Mouse (Mus musculus): ENCODE measurements around the gene Eif5b. TPM values are rescaled to one million over a fixed set of nuclear protein-coding genes. Genes with fewer than 3 reads are reported as not detected.
"Not testable (repeated sequence)": the region's sequence is repeated elsewhere in the genome, so short reads cannot be mapped to it uniquely, and the experiment has no call there.

The Eif5b gene
- polyA plus RNA-seq (2016; fragmentation: Nextera tagmentation; extraction: Ambion mirVana), result 29.0 and 30.6 TPM in 2 replicates

- no peaks in the 10 kb centered on the region for H3K27me3 ChIP-seq (replicated peaks; ENCODE audit: low read depth, poor library complexity, severe bottlenecking)
- H3K9me3 ChIP-seq, result no peaks in the 10 kb centered on the region
- peaks cover 16% of the 10 kb centered on the region for H3K4me1 ChIP-seq
- DNase-seq (ENCODE audit: low spot score), result peak; percentile 96
- peak within 1 kb of the TSS; percentile 96 for H3K27ac ChIP-seq (replicated peaks)
- WGBS, result under 1% methylated on average over 50 of the region's 50 CpGs
- peaks cover 31% of the 10 kb centered on the region for H3K36me3 ChIP-seq (replicated peaks)
- H3K4me3 ChIP-seq, result peak within 1 kb of the TSS; percentile 99
Observed at GRCm38 (mm10) chr1:37997867-37998266, at the start of gene Eif5b, which contains the start of gene Txndc9. Gene Eif5b, plus strand, starts transcription at chr1:37998010. Gene Txndc9, minus strand, starts transcription at chr1:37997893.

GRCm38 (mm10) chr1:37948906-37949305, 48.9 kb upstream of the Eif5b start:
- Histone ChIP-seq H3K36me3 (replicated peaks) (no peaks in the 10 kb centered on the region), H3K27me3 (replicated peaks; ENCODE audit: low read depth, poor library complexity, severe bottlenecking) (no peaks in the 10 kb centered on the region), H3K4me1 (no peaks in the 10 kb centered on the region), H3K27ac (replicated peaks) (no peak overlapping the region), H3K9me3 (no peaks in the 10 kb centered on the region), H3K4me3 (no peak overlapping the region)
- DNase-seq (ENCODE audit: low spot score), result no peak
- WGBS, result 76% methylated on average over 2 of the region's 2 CpGs

- no peak overlapping the region for H3K27ac ChIP-seq (replicated peaks)
- DNase-seq (ENCODE audit: low spot score), result no peak
- H3K4me1 ChIP-seq, result no peaks in the 10 kb centered on the region
- H3K36me3 ChIP-seq (replicated peaks), result no peaks in the 10 kb centered on the region
- H3K27me3 ChIP-seq (replicated peaks; ENCODE audit: low read depth, poor library complexity, severe bottlenecking), result no peaks in the 10 kb centered on the region
- WGBS, result 87% methylated on average over 7 of the region's 7 CpGs
- H3K4me3 ChIP-seq, result no peak overlapping the region
- no peaks in the 10 kb centered on the region for H3K9me3 ChIP-seq
Observed at GRCm38 (mm10) chr1:37954786-37955185, 43.0 kb upstream of the Eif5b start.

GRCm38 (mm10) chr1:37955251-37955650, 42.6 kb upstream of the Eif5b start:
- no peaks in the 10 kb centered on the region for H3K27me3 ChIP-seq (replicated peaks; ENCODE audit: low read depth, poor library complexity, severe bottlenecking)
- WGBS, result 90% methylated on average over 2 of the region's 2 CpGs
- no peaks in the 10 kb centered on the region for H3K9me3 ChIP-seq
- no peak for DNase-seq (ENCODE audit: low spot score)
- H3K4me1 ChIP-seq, result no peaks in the 10 kb centered on the region
- H3K36me3 ChIP-seq (replicated peaks), result no peaks in the 10 kb centered on the region
- H3K27ac ChIP-seq (replicated peaks), result no peak overlapping the region
- H3K4me3 ChIP-seq, result no peak overlapping the region

- H3K27ac ChIP-seq (replicated peaks), result no peak overlapping the region
- no peaks in the 10 kb centered on the region for H3K9me3 ChIP-seq
- no peaks in the 10 kb centered on the region for H3K27me3 ChIP-seq (replicated peaks; ENCODE audit: low read depth, poor library complexity, severe bottlenecking)
- DNase-seq (ENCODE audit: low spot score), result no peak
- WGBS, result 55% methylated on average over 3 of the region's 3 CpGs
- H3K4me3 ChIP-seq, result no peak overlapping the region
- H3K4me1 ChIP-seq, result no peaks in the 10 kb centered on the region
- no peaks in the 10 kb centered on the region for H3K36me3 ChIP-seq (replicated peaks)
Observed at GRCm38 (mm10) chr1:37956690-37957431, 40.9 kb upstream of the Eif5b start.

- Histone ChIP-seq H3K27ac (replicated peaks) (no peak within 1 kb of the TSS), H3K4me3 (no peak within 1 kb of the TSS), H3K36me3 (replicated peaks) (no peaks in the 10 kb centered on the region), H3K4me1 (no peaks in the 10 kb centered on the region), H3K9me3 (no peaks in the 10 kb centered on the region), H3K27me3 (replicated peaks; ENCODE audit: low read depth, poor library complexity, severe bottlenecking) (no peaks in the 10 kb centered on the region)
- DNase-seq (ENCODE audit: low spot score), result no peak
- WGBS, result 85% methylated on average over 5 of the region's 5 CpGs
Observed at GRCm38 (mm10) chr1:37957659-37958058, 40.2 kb upstream of the Eif5b start, which contains the start of gene Lyg1. Gene Lyg1, minus strand, starts transcription at chr1:37957759.

GRCm38 (mm10) chr1:37958516-37958915, 39.3 kb upstream of the Eif5b start:
- no peaks in the 10 kb centered on the region for H3K4me1 ChIP-seq
- 74% methylated on average over 2 of the region's 2 CpGs for WGBS
- no peak for DNase-seq (ENCODE audit: low spot score)

GRCm38 (mm10) chr1:37959486-37959885, 38.3 kb upstream of the Eif5b start:
- 83% methylated on average over 5 of the region's 5 CpGs for WGBS
- no peaks in the 10 kb centered on the region for H3K4me1 ChIP-seq
- no peak overlapping the region for H3K4me3 ChIP-seq
- no peaks in the 10 kb centered on the region for H3K27me3 ChIP-seq (replicated peaks; ENCODE audit: low read depth, poor library complexity, severe bottlenecking)
- H3K9me3 ChIP-seq, result no peaks in the 10 kb centered on the region
- no peaks in the 10 kb centered on the region for H3K36me3 ChIP-seq (replicated peaks)
- DNase-seq (ENCODE audit: low spot score), result no peak
- no peak overlapping the region for H3K27ac ChIP-seq (replicated peaks)

More at GRCm38 (mm10) chr1:37958516-37958915, 39.3 kb upstream of the Eif5b start:
- Histone ChIP-seq H3K27me3 (replicated peaks; ENCODE audit: low read depth, poor library complexity, severe bottlenecking) (no peaks in the 10 kb centered on the region), H3K4me3 (no peak overlapping the region), H3K36me3 (replicated peaks) (no peaks in the 10 kb centered on the region), H3K27ac (replicated peaks) (no peak overlapping the region), H3K9me3 (no peaks in the 10 kb centered on the region)

GRCm38 (mm10) chr1:37965571-37965970, 32.2 kb upstream of the Eif5b start:
- Histone ChIP-seq H3K4me3 (no peak overlapping the region), H3K4me1 (no peaks in the 10 kb centered on the region), H3K27me3 (replicated peaks; ENCODE audit: low read depth, poor library complexity, severe bottlenecking) (no peaks in the 10 kb centered on the region), H3K27ac (replicated peaks) (no peak overlapping the region), H3K36me3 (replicated peaks) (no peaks in the 10 kb centered on the region), H3K9me3 (no peaks in the 10 kb centered on the region)
- no peak for DNase-seq (ENCODE audit: low spot score)
- 67% methylated on average over 10 of the region's 10 CpGs for WGBS

- no peak for DNase-seq (ENCODE audit: low spot score)
- WGBS, result 92% methylated on average over 6 of the region's 6 CpGs
- no peak overlapping the region for H3K27ac ChIP-seq (replicated peaks)
- H3K9me3 ChIP-seq, result no peaks in the 10 kb centered on the region
- no peaks in the 10 kb centered on the region for H3K4me1 ChIP-seq
- no peaks in the 10 kb centered on the region for H3K27me3 ChIP-seq (replicated peaks; ENCODE audit: low read depth, poor library complexity, severe bottlenecking)
- H3K36me3 ChIP-seq (replicated peaks), result no peaks in the 10 kb centered on the region
- no peak overlapping the region for H3K4me3 ChIP-seq
Observed at GRCm38 (mm10) chr1:37968746-37969145, 29.1 kb upstream of the Eif5b start.

- WGBS, result 65% methylated on average over 4 of the region's 4 CpGs
- no peak overlapping the region for H3K4me3 ChIP-seq
- no peaks in the 10 kb centered on the region for H3K4me1 ChIP-seq
- DNase-seq (ENCODE audit: low spot score), result no peak
- H3K27me3 ChIP-seq (replicated peaks; ENCODE audit: low read depth, poor library complexity, severe bottlenecking), result no peaks in the 10 kb centered on the region
- H3K9me3 ChIP-seq, result no peaks in the 10 kb centered on the region
- no peak overlapping the region for H3K27ac ChIP-seq (replicated peaks)
- H3K36me3 ChIP-seq (replicated peaks), result no peaks in the 10 kb centered on the region
Observed at GRCm38 (mm10) chr1:37971520-37971919, 26.3 kb upstream of the Eif5b start.

GRCm38 (mm10) chr1:37976666-37977065, 21.1 kb upstream of the Eif5b start:
- H3K27ac ChIP-seq (replicated peaks); H3K4me1 ChIP-seq; H3K27me3 ChIP-seq (replicated peaks; ENCODE audit: low read depth, poor library complexity, severe bottlenecking); H3K36me3 ChIP-seq (replicated peaks); H3K4me3 ChIP-seq; H3K9me3 ChIP-seq; DNase-seq (ENCODE audit: low spot score): not testable (repeated sequence)
- WGBS, result 79% methylated on average over 9 of the region's 9 CpGs

GRCm38 (mm10) chr1:37977303-37977702, 20.5 kb upstream of the Eif5b start:
- 89% methylated on average over 7 of the region's 7 CpGs for WGBS
- H3K36me3 ChIP-seq (replicated peaks), result no peaks in the 10 kb centered on the region

More at GRCm38 (mm10) chr1:37977303-37977702, 20.5 kb upstream of the Eif5b start:
- Histone ChIP-seq H3K9me3 (no peaks in the 10 kb centered on the region), H3K4me1 (no peaks in the 10 kb centered on the region), H3K27me3 (replicated peaks; ENCODE audit: low read depth, poor library complexity, severe bottlenecking) (no peaks in the 10 kb centered on the region), H3K4me3 (no peak overlapping the region), H3K27ac (replicated peaks) (no peak overlapping the region)
- no peak for DNase-seq (ENCODE audit: low spot score)

All from embryonic facial prominence, embryonic 10.5 days (tissue).